Mouse (Mus musculus): ENCODE data around the gene Tns1. TPM values are rescaled to one million over a fixed set of nuclear protein-coding genes. Genes with fewer than 3 reads are reported as not detected.

The Tns1 gene
- polyA plus RNA-seq, 1 experiment from 2014 or later, result 8.2 TPM

- no peak overlapping the region for H3K4me2 ChIP-seq (ENCODE audit: low read length)
- H3K9me3 ChIP-seq (replicated peaks; ENCODE audit: control insufficient read depth, low read length, poor library complexity, severe bottlenecking), result no peaks in the 10 kb centered on the region
- no peaks in the 10 kb centered on the region for H3K27me3 ChIP-seq (ENCODE audit: control insufficient read depth, insufficient read depth, low read depth, low read length)
- no peak overlapping the region for H3K9ac ChIP-seq (ENCODE audit: low read depth, low read length)
- no peak for ATAC-seq
- H3K36me3 ChIP-seq (ENCODE audit: control insufficient read depth, insufficient read depth, low read length), result no peaks in the 10 kb centered on the region
- no peak overlapping the region for H3K27ac ChIP-seq (ENCODE audit: low read length)
- WGBS, result 92% methylated on average over 2 of the region's 2 CpGs
- H3K4me3 ChIP-seq (ENCODE audit: low read depth, low read length), result no peak overlapping the region
- no peaks in the 10 kb centered on the region for H3K4me1 ChIP-seq (ENCODE audit: control insufficient read depth, insufficient read depth, low read length)
These were observed 123.3 kb downstream of the Tns1 start for GRCm38 (mm10) chr1:74000810-74001448.

DNA sequence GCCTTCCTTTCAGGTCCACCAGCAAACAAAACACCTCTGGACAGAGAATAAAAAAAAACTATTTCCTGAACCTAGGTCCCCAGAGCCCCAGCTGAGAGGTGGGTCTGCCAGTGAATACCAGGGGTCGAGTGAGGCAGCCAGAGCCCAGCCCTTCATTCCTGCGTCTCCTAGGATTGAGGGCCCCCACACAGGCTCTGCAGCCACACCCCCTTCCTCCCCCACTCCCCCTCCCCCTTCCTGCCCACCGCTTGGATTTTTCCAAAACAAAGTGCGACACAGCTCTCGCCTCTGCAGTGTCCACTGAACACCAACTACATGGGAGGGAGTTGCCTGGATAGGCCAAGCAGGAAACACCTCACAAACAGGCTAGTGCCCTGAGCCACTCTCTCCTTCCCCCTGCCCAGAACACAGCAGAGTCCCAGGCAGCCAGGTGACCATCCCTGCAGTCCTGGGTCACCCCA, 124.0 kb downstream of the Tns1 start:
- no peaks in the 10 kb centered on the region for H3K4me1 ChIP-seq (ENCODE audit: control insufficient read depth, insufficient read depth, low read length)
- ATAC-seq, result no peak
- no peak overlapping the region for H3K9ac ChIP-seq (ENCODE audit: low read depth, low read length)
- no peak overlapping the region for H3K27ac ChIP-seq (ENCODE audit: low read length)
- H3K9me3 ChIP-seq (replicated peaks; ENCODE audit: control insufficient read depth, low read length, poor library complexity, severe bottlenecking), result no peaks in the 10 kb centered on the region
- no peaks in the 10 kb centered on the region for H3K36me3 ChIP-seq (ENCODE audit: control insufficient read depth, insufficient read depth, low read length)
- H3K4me2 ChIP-seq (ENCODE audit: low read length), result no peak overlapping the region
- WGBS, result 12% methylated on average over 5 of the region's 5 CpGs
- no peaks in the 10 kb centered on the region for H3K27me3 ChIP-seq (ENCODE audit: control insufficient read depth, insufficient read depth, low read depth, low read length)
- no peak overlapping the region for H3K4me3 ChIP-seq (ENCODE audit: low read depth, low read length)

GRCm38 (mm10) chr1:73999533-73999932, 124.7 kb downstream of the Tns1 start:
- ATAC-seq, result no peak
- Histone ChIP-seq H3K9me3 (replicated peaks; ENCODE audit: control insufficient read depth, low read length, poor library complexity, severe bottlenecking) (no peaks in the 10 kb centered on the region), H3K9ac (ENCODE audit: low read depth, low read length) (no peak overlapping the region), H3K27ac (ENCODE audit: low read length) (no peak overlapping the region), H3K36me3 (ENCODE audit: control insufficient read depth, insufficient read depth, low read length) (no peaks in the 10 kb centered on the region), H3K27me3 (ENCODE audit: control insufficient read depth, insufficient read depth, low read depth, low read length) (no peaks in the 10 kb centered on the region), H3K4me2 (ENCODE audit: low read length) (no peak overlapping the region), H3K4me1 (ENCODE audit: control insufficient read depth, insufficient read depth, low read length) (no peaks in the 10 kb centered on the region), H3K4me3 (ENCODE audit: low read depth, low read length) (no peak overlapping the region)
- WGBS, result 80% methylated on average over 5 of the region's 5 CpGs

- H3K4me1 ChIP-seq (ENCODE audit: control insufficient read depth, insufficient read depth, low read length), result no peaks in the 10 kb centered on the region
- ATAC-seq, result no peak
- 81% methylated on average over 5 of the region's 5 CpGs for WGBS
- H3K9me3 ChIP-seq (replicated peaks; ENCODE audit: control insufficient read depth, low read length, poor library complexity, severe bottlenecking), result no peaks in the 10 kb centered on the region
- H3K27me3 ChIP-seq (ENCODE audit: control insufficient read depth, insufficient read depth, low read depth, low read length), result no peaks in the 10 kb centered on the region
- H3K27ac ChIP-seq (ENCODE audit: low read length), result no peak overlapping the region
- H3K4me2 ChIP-seq (ENCODE audit: low read length), result no peak overlapping the region
- no peak overlapping the region for H3K4me3 ChIP-seq (ENCODE audit: low read depth, low read length)
- H3K9ac ChIP-seq (ENCODE audit: low read depth, low read length), result no peak overlapping the region
- H3K36me3 ChIP-seq (ENCODE audit: control insufficient read depth, insufficient read depth, low read length), result no peaks in the 10 kb centered on the region
These were observed 125.3 kb downstream of the Tns1 start for GRCm38 (mm10) chr1:73998925-73999375.

DNA sequence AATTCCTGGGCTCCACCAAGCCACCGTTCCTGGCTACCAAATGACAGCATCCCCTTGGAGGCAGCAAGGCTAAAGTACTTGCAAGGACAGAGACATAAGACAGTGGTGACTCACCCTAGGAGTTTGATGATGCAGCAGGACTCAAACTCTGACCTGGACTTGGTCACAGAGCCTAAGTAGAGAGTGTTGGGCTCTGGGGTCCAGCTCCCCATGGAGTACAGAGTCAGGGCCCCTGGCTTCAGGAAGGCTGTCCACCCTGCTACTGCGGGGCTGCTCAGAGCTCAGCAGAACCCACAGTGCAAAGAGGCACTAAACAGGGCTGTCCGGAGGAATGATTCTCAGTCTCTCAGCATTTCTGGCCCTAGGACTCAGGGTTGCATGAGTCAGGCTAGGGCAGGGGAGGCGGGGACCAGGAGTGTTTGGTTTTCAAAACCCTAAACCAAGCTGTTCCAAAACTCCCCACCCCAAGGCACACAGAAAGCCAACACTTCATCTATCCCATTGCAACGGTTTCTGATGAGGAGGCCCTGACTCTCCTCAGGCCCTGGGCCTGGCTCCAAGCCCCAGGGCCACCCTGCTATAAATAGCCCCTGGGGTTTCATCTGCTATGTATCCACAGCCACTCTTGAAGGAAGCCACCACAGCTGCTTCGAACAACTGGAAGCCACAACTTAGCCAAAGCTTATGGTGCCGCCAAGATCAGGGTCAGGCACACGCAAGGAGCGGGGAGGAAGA, 126.0 kb downstream of the Tns1 start:
- no peak for ATAC-seq
- Histone ChIP-seq H3K27me3 (ENCODE audit: control insufficient read depth, insufficient read depth, low read depth, low read length) (no peaks in the 10 kb centered on the region), H3K9ac (ENCODE audit: low read depth, low read length) (no peak overlapping the region), H3K36me3 (ENCODE audit: control insufficient read depth, insufficient read depth, low read length) (no peaks in the 10 kb centered on the region), H3K27ac (ENCODE audit: low read length) (no peak overlapping the region), H3K4me2 (ENCODE audit: low read length) (no peak overlapping the region), H3K4me1 (ENCODE audit: control insufficient read depth, insufficient read depth, low read length) (no peaks in the 10 kb centered on the region), H3K9me3 (replicated peaks; ENCODE audit: control insufficient read depth, low read length, poor library complexity, severe bottlenecking) (no peaks in the 10 kb centered on the region), H3K4me3 (ENCODE audit: low read depth, low read length) (no peak overlapping the region)
- WGBS, result 72% methylated on average over 9 of the region's 9 CpGs

DNA sequence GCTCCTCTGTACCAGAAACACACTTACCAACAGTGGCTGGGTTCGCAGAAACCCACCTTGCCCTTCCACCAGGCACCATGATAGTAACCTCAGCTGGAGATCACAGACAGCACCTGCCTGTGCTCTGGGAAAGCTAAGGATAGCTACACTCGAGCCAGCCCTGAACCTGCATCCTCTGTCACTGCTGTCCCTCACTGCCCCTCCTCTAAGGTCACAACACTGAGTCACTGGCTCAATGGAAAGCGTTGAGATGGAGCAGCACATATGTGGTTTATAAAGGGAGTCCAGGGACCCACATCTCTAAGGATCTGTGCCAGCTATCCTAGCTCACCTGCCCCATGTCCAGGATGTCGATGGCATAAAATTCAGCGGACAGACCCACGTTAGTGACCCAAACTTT, 126.9 kb downstream of the Tns1 start:
- Histone ChIP-seq H3K9ac (ENCODE audit: low read depth, low read length) (no peak overlapping the region), H3K4me3 (ENCODE audit: low read depth, low read length) (no peak overlapping the region), H3K27ac (ENCODE audit: low read length) (no peak overlapping the region), H3K36me3 (ENCODE audit: control insufficient read depth, insufficient read depth, low read length) (no peaks in the 10 kb centered on the region), H3K9me3 (replicated peaks; ENCODE audit: control insufficient read depth, low read length, poor library complexity, severe bottlenecking) (no peaks in the 10 kb centered on the region), H3K4me1 (ENCODE audit: control insufficient read depth, insufficient read depth, low read length) (no peaks in the 10 kb centered on the region), H3K4me2 (ENCODE audit: low read length) (no peak overlapping the region), H3K27me3 (ENCODE audit: control insufficient read depth, insufficient read depth, low read depth, low read length) (no peaks in the 10 kb centered on the region)
- WGBS, result 88% methylated on average over 6 of the region's 6 CpGs
- ATAC-seq, result no peak

- no peak overlapping the region for H3K27ac ChIP-seq (ENCODE audit: low read length)
- H3K9me3 ChIP-seq (replicated peaks; ENCODE audit: control insufficient read depth, low read length, poor library complexity, severe bottlenecking), result no peaks in the 10 kb centered on the region
- H3K4me3 ChIP-seq (ENCODE audit: low read depth, low read length), result no peak overlapping the region
- no peaks in the 10 kb centered on the region for H3K27me3 ChIP-seq (ENCODE audit: control insufficient read depth, insufficient read depth, low read depth, low read length)
- no peak for ATAC-seq
- no peak overlapping the region for H3K4me2 ChIP-seq (ENCODE audit: low read length)
- H3K4me1 ChIP-seq (ENCODE audit: control insufficient read depth, insufficient read depth, low read length), result no peaks in the 10 kb centered on the region
- no peak overlapping the region for H3K9ac ChIP-seq (ENCODE audit: low read depth, low read length)
- 92% methylated on average over 3 of the region's 3 CpGs for WGBS
- no peaks in the 10 kb centered on the region for H3K36me3 ChIP-seq (ENCODE audit: control insufficient read depth, insufficient read depth, low read length)
These were observed 127.6 kb downstream of the Tns1 start for GRCm38 (mm10) chr1:73996650-73997049.

- H3K9ac ChIP-seq (ENCODE audit: low read depth, low read length), result no peak overlapping the region
- no peaks in the 10 kb centered on the region for H3K9me3 ChIP-seq (replicated peaks; ENCODE audit: control insufficient read depth, low read length, poor library complexity, severe bottlenecking)
- no peaks in the 10 kb centered on the region for H3K27me3 ChIP-seq (ENCODE audit: control insufficient read depth, insufficient read depth, low read depth, low read length)
- H3K36me3 ChIP-seq (ENCODE audit: control insufficient read depth, insufficient read depth, low read length), result no peaks in the 10 kb centered on the region
- no peaks in the 10 kb centered on the region for H3K4me1 ChIP-seq (ENCODE audit: control insufficient read depth, insufficient read depth, low read length)
- H3K4me2 ChIP-seq (ENCODE audit: low read length), result no peak overlapping the region
- no peak overlapping the region for H3K4me3 ChIP-seq (ENCODE audit: low read depth, low read length)
- no peak for ATAC-seq
- WGBS, result 50% methylated on average over 2 of the region's 2 CpGs
- H3K27ac ChIP-seq (ENCODE audit: low read length), result no peak overlapping the region
These were observed 128.0 kb downstream of the Tns1 start for GRCm38 (mm10) chr1:73996209-73996608.

DNA sequence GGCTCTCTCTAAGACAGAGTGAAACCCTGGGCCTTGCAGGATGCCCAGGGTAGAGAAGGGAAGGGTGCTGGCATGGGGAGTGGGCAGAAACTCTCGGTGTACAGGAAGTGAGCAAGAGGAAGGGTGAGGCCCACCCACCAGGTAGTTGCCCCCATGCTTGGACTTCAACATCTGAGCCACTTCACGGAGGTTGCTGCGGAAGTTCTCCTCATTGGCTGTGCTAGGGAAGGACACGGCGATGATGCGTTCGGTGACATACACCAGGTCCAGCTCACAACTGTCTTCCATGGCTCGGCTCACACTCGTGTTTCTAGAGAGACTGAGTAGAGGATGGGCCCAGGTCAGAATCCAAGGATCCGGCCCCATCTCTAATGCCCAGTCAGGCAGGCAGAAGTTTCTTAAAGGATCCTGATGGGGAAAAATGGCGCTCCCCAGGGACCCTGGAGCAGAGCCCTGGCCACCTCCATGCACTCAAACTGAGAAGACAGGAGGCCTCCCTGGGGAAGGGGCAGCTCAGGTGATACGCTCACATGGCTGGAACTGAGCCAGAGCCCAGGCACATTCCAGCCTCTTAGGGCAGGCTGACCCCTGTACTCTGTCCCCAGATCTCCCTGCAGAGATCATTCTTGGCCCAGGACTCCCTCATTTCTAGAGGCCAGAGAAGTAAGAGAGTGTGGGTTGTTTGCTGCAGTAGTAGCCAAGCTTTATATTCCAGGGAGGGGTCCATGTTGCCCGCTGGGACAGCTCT, 129.0 kb downstream of the Tns1 start:
- Histone ChIP-seq H3K4me3 (ENCODE audit: low read depth, low read length) (no peak overlapping the region), H3K4me2 (ENCODE audit: low read length) (no peak overlapping the region), H3K9me3 (replicated peaks; ENCODE audit: control insufficient read depth, low read length, poor library complexity, severe bottlenecking) (no peaks in the 10 kb centered on the region), H3K9ac (ENCODE audit: low read depth, low read length) (no peak overlapping the region), H3K4me1 (ENCODE audit: control insufficient read depth, insufficient read depth, low read length) (no peaks in the 10 kb centered on the region), H3K36me3 (ENCODE audit: control insufficient read depth, insufficient read depth, low read length) (no peaks in the 10 kb centered on the region), H3K27me3 (ENCODE audit: control insufficient read depth, insufficient read depth, low read depth, low read length) (no peaks in the 10 kb centered on the region), H3K27ac (ENCODE audit: low read length) (no peak overlapping the region)
- ATAC-seq, result no peak
- 90% methylated on average over 13 of the region's 13 CpGs for WGBS
